Mouse (Mus musculus): Measurements from ENCODE around the gene Stat6.
"Not testable (repeated sequence)": the region's sequence is repeated elsewhere in the genome, so short reads cannot be mapped to it uniquely, and the experiment has no call there.

The Stat6 gene

DNA sequence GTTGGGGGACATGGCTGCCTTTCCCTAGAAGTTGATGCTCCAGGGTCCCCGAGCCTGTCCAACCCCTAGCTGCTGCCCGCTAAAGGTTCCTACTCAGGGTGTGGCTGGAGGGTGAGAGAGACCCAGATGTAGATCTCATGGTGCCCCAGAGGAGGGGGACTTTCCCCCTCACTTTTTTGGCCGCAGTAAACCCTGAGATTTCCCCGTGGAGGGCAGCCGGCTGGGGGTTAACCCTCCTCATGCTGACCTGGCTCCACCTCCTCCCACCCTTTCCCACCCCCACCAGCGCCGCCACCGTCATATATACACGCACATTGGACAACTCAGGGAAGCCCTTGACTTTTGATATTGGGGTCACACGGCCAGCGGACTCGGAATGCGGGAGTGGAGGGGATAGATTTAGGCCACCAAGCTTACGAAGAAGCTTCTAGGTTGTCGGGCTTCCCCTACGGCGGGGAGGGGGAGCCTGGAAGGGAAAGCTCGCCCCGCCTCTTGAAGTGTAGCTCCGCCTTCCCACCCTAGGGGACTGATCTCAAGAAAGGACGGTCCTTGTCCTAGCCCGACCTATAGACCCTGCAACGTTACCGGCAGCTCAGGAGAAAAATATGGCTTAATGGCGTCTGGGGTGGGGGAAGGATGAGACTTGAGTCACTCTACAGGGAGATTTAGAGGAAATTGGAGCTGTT lies 910 bp downstream of the Stat6 start:
- peak; percentile 65 for DNase-seq (ENCODE audit: extremely low read depth, low read depth)

DNA sequence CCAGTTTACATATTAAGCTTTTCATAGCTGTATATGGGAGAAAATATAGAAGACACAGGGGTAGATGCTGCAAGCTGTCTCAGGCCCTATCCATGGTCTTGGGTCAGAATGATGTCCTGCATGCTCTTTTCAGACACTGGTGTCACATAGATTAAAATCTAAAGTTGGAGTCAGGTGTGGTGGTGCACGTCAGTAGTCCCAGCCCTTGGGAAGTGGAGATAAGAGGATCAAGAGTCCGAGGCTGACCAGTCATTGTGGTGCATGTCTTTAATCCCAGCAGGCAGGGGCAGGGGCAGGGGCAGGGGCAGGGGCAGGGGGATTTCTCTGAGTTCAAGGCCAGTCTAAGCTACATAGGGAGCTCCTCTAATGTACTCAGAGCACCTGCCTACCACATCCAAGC lies 3.0 kb downstream of the Stat6 start:
- DNase-seq (ENCODE audit: extremely low read depth, low read depth): no peak

DNA sequence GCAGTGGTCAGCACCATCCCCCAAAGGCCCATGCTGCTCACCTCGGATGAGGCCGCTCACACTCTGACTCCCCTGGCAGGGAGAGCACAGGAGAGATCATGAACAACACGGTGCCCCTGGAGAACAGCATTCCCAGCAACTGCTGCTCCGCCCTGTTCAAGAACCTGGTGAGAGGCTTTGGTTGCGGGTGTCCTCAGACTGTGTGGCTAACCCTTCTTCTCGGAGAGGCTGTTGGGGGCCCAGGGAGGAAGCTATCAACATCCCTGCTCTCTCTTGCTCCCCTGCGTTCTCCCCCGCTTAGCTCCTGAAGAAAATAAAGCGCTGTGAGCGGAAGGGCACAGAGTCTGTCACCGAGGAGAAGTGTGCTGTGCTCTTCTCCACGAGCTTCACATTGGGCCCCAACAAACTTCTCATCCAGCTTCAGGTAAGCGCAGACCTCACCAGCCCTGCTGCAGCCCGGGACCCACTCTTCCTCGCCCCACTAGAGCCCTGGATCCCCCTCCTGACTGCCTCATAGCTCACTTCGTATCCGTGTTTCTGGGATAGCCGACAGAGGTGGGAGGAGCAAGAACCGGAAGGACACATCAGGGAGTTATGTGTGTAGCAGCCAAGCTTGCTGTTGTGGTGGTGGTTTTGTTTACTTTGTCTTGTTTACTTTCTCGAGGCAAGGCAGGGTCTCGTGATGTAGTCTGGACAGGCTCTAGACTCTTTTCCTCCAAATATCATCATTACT lies 10.3 kb downstream of the Stat6 start:
- DNase-seq (ENCODE audit: extremely low read depth, low read depth): no peak

DNA sequence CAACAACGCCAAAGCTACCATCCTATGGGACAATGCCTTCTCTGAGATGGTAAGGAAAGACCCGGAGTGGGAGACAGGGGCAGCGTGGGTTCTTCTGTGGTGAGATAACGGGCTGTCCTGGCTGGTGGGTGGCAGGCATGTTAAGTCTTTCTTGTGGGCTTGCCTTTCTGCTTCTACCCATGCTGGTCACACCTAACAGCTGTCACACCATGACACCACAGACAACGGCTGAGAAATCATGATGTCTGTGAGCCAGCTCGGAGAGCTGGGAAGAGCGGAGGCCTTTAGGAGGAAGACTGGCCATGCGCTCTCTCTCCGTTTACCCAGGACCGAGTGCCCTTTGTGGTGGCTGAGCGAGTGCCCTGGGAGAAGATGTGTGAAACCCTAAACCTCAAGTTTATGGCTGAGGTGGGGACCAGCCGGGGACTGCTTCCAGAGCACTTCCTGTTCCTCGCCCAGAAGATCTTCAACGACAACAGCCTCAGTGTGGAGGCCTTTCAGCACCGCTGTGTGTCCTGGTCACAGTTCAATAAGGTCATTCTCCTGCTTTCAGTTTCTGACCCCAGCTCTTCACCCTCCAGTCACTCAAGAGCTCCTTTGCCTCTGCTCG lies 12.3 kb downstream of the Stat6 start:
- no peak for DNase-seq (ENCODE audit: extremely low read depth, low read depth)

DNA sequence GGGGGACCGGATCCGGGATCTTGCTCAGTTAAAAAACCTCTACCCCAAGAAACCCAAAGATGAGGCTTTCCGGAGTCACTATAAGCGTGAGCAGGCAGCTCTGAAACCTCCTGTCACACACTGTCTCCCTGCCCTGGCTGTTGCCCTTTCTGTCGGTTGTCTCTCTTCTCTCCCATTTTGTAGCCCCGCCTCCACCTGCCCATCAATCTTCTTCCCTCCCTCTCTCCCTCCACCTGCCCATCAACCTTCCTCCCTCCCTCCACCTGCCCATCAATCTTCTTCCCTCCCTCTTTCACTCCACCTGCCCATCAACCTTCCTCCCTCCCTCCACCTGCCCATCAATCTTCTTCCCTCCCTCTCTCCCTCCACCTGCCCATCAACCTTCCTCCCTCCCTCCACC lies 14.8 kb downstream of the Stat6 start:
- not testable (repeated sequence) for DNase-seq (ENCODE audit: extremely low read depth, low read depth)

DNA sequence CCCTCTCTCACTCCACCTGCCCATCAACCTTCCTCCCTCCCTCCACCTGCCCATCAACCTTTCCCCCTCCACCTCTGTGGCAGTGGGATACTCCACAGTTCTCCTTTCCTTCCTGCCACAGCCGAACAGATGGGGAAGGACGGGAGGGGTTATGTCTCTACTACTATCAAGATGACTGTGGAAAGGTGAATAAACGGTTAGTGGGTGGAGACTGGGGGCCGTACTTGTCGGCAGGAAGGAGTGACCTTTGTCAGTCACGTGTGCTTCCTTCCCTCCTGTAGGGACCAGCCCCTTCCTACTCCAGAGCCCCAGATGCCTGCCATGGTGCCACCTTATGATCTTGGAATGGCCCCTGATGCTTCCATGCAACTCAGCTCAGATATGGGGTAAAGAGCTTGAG lies 15.3 kb downstream of the Stat6 start:
- no peak for DNase-seq (ENCODE audit: extremely low read depth, low read depth)

DNA sequence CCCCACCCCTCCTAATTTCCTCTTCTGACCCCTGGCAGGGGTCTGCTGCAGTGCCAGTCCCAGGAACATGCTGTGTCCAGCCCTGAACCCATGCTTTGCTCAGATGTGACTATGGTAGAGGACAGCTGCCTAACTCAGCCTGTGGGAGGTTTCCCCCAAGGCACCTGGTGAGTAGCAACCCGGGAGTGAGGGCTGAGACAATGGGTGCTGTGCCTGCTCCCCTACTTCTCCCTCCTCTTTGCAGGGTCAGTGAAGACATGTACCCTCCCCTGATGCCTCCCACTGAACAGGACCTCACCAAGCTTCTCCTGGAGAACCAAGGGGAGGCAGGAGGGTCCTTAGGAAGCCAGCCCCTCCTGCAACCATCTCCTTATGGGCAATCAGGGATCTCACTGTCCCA lies 16.8 kb downstream of the Stat6 start:
- DNase-seq (ENCODE audit: extremely low read depth, low read depth): no peak

DNA sequence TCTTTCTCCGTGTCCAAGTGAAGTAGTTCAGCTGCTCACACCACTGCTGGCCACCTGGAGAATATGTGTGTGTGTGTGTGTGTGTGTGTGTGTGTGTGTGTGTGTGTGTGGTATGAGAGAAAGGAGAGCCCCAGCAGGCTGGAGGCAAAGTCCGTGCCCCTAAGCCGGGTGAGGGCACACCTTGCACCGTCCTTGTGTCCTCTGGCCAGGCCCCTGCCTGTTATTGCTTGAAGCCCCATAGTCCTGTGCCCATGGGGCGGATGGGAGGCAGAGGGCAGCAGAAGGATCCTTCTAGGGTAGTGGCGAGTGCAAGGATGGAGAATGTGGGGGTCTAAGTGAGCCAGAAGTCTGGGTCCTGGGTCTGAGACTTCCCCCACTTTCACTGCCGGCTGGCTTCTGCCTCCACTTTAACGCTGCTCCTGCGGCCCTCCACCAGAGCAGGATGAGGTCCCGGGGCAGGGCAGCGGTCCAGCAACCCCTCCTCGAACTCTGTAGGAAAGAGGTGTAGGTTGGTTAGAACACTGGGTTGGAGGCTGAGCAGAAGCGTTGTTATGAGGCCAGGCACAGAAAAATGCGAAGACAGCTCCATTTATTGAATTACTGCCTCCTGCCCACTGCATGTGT lies 18.6 kb downstream of the Stat6 start:
- DNase-seq (ENCODE audit: extremely low read depth, low read depth): no peak

DNA sequence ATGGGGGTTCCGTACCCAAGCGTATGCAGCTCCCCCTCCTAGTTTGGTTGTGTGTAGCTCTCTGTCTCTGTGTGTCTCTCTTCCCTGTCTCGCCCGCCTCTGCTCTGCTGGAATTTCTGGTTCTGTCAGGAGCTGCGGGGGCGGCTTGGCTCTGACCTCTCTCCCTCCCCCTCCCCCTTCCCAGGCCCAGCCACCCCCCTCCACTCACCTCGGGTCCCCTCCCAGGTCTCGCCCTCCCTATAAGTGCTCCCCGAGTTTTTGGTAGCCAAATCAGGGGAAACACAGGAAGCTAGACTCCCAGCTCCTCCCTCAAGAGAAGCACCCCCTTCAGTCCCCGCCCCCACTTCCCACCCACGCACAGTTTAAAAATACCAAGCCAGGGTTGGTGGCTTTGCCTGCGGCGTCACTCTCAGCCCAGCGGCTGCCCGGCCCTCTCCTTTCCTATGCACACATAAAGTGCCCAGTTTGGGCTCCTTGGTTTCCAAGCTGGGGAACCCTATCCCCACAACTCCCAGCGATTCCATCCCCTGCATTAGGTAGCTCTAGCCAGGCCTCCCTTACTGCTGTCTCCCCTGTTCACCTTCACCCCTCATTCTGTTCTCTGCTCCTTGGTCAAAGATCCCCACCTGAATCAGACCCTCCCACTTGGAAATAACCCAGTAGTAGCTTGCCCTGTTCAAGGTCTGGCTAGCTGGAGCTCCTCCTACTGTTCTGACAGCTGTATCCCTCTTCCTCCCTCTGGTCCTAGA lies 19.3 kb downstream of the Stat6 start:
- DNase-seq (ENCODE audit: extremely low read depth, low read depth): no peak

DNA sequence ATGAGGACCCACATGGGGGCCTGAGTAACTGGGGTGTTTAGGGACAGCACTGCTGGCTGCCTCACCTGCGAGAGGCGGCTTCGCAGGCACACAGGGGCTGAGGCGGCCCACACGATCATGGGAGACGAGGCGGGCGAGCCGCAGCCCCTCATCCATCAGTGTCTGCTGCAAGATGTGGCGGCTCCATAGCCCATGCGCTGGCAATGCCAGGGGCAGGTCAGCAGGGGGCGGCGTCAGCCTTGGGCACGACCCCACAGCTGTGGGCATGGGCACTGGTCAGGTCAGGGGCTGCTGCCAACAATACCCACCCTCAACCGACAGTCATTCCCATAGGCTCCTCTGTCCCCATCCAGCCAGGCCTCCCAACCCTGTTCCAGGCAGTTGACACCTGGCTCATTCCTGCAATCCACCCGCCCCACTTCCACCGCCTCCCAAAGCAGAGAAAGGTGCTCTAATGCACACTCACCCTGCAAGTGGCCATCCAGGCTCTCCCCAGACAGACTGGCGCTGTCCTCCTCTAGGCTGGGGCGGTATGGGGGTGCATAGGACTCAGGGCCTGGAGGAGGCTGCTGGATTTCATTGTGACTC lies 20.0 kb downstream of the Stat6 start:
- DNase-seq (ENCODE audit: extremely low read depth, low read depth): no peak

DNA sequence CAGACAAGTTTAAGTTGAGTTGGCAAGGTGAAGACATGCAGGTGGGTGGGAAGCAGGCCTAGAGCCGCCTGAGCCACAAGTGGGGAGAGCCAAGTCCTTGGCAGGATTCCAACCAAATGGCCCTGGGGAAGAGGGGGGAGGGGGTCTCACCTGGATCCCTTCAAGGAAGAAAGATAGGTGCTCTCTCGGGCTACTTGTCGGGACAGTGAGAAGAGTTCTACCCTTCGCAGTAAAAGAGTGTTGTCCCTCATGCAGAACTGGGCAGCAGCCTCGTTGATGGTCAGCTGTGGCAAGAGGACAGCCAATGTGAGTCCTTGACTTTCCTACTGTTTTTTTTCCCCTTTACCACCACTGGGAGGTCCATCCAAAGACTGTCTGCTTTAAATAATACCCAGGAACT lies 20.8 kb downstream of the Stat6 start:
- DNase-seq (ENCODE audit: extremely low read depth, low read depth): no peak

DNA sequence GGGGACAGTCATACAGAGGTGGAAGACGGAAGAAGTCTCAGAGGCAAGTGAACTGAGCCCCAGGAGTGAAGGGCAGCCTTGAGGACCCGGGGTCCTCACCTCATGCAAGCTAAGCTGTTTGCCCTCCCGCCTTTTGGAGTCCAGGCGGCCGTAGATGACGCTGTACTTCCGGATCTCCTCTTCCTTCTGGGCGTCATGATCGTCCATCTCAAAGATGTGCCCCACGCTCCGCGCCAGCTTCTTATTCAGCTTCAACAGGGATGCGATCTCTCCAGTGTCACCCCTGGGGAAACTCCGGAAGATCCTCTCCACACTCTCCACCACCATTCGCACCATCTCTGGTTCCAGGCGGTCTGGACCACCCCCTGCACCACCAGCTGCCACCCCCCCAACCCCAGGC lies 21.4 kb downstream of the Stat6 start:
- DNase-seq (ENCODE audit: extremely low read depth, low read depth): no peak

DNA sequence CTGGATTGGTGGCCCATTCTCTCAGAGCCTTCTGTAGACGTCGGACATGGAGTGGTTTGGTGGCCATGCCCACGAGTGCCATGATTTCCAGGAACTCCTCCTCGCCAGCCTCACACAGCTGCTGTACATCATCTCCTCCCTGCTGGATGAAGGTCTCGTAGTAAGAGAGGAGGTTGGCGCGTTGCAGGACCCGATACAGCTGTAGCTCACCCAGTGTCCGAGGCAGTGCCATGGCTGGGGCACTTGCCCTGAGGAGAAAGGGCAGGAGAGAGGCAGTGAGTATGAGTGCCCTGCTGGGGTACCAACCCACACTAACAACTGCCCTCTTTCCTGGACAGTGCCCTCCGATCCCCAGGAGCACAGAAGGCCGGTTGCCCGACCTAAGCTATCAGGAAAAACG lies 22.1 kb downstream of the Stat6 start:
- DNase-seq (ENCODE audit: extremely low read depth, low read depth): no peak

DNA sequence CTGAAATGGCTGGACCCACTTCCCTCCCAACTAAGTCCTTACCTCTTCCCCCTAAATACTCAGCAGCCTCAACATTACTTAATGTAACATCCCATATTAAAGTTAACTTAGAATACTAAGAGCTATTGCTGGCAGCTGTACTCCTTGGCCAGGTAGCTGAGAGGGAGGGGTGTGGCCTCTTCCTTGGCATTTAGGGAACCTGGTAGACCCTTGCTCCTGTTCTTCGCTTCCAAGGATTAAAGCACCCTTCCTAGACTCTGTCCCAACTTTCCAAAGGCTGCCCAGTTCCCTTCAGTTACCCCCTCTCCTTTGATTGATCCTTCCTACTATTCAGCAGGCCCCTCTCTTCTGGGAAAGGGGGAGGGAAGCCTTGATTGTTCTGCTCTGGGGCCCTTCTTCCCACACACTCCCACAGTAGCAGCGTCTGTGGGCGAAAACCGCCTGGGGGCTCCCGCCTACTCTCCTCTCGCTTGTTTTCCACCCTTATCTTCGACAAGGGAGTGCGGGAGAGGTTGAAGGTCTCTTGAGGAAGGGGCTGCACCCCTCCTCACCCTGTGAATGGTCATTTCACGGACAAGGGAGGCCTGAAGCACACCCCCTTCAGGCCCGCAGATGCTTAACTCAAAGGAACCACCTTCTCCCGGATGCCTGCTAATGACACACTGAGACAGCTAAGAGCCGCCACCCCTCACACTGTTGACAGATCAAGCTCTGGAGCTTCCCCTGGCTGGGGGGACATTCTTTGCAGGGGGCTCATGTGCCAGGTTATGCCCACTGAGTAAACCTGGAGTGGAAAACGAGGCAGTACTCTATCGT lies 22.8 kb downstream of the Stat6 start:
- DNase-seq (ENCODE audit: extremely low read depth, low read depth): no peak

DNA sequence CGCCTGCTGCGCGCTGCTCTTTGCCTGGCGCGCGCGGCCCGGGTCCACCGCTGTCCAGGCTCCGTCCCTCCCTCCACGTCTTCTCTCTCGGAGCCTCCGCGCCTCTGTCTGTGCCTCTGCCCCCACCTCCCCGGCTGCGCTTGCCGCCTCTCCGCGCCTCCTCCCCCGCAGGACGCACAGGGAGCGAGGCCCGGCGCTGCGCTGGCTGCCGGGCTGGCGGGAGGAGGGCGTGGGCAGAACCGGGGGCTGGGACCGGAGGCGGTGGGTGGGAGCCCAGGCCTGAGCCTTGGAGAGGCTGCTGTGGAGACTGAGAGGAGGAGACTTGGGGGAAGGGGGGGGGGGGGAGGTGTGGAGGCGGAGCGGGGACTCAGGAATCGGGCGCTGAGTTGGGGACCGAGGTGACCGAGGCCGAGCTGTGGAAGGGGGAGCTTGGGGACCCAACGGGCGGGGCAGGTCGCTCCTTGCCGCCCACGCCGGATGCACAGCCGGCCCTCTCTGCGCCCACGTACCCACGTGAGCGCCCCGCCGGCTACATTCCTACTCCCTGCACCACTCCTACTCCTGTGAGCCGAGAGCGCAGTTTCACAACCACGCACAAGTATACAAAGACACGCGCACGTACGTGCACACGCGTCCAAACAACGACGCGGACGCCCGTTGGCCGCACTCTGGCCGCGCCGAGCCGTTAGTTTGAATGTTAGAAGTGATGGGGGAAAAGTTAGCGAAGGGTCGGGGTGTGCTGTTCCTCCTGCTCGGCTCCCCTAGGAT lies 23.9 kb downstream of the Stat6 start, which contains the start of gene Nemp1:
Nemp1 (plus strand) TSS at position 401 of the 768 bp plus-strand sequence.
- no peak for DNase-seq (ENCODE audit: extremely low read depth, low read depth)

DNA sequence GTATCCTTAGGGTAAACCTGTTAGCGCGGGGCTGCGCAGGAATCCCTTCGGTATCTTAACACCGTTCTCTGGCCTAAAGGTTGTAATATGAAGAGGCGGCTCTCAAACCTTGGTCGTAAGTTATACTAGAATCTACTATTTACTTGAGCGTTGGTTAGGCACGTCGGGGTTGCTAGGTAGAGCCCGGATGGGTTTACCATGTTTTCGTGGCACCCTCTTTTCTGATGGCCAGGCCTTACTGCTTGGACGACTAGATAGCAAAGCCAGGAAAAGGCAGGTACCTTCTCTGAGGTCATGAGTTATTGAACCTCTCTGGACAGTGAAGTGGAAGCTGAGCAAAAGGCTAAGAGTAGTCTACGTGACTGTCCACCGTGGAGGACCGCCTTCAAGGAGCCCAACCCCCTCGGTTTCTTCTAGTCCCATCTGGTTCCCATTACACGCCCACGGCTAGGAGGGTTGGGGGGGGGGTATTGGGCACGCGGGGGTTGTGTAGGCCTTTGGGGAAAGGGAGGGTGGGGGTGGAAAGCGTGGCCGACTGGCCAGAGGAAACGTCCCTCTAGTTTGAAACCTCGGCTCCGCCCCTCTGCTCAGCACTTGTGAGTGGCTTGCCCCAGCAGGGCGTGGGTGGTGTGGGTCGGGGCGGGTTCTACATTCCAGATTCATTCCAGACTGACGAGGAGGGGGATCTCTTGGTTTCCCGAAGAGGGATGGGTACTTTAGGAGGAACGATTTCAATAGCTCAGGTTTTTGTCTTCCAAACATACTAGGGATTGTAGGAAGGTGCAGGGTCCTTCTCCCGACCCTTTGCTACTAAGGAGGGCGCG lies 24.7 kb downstream of the Stat6 start:
- DNase-seq (ENCODE audit: extremely low read depth, low read depth): no peak

DNA sequence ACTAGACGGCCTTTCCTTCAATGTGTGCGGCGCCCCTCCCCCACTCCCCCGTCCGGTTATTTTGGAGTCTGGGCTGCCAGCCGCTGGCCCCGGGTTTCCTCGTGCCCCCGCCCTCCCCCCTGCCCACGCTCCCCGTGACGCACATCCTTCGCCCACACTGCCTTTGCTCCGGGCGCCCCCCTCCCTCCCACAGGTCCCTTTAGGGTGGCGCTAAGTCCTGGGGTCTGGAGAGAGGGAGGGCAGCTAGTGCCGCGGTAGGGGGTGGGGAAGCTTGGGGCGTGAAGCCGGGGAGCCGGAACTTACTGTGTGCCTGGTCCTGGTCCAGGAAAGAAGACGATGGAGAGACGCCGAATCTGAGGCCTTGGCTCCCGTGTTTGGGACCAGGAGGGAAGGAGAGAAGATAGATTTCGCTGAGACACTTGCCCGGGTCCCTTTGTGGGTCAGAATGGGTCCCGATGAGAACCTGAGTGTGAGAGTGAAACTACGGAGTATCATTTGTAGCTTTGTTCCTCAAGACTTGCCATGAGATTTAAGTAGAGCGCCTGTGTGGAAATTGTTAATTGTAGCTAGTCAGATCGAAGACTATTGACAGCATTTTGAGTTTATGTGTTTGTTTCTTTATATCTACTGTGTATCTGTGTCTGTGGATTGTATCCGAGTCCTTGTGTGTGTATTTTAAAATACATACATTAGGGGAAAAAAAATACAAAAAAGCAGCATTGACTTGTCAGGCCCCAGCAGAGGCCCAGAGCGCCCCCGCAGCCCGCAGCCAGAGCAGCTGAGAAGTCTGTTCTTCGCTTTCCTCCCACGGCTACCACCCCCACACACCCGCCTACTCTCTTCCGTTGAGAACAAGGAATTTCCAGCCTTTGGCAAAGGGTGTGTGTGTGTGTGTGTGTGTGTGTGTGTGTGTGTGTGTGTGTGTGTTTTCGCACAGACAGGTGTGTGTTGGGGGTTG lies 25.6 kb downstream of the Stat6 start, which contains the start of gene Nab2:
Nab2 (minus strand) TSS at position 476 of the 958 bp plus-strand sequence.
- no peak for DNase-seq (ENCODE audit: extremely low read depth, low read depth)
